Mouse (Mus musculus) midbrain, embryonic 10.5 days (tissue): ENCODE measurements around the gene Mc3r. TPM values are rescaled to one million over a fixed set of nuclear protein-coding genes. Genes with fewer than 3 reads are reported as not detected.
A peak's percentile ranks its signal among the peaks of the same experiment; 100 is the strongest.

Experiments used
- DNase-seq: peaks from one replicate; pipeline ENCODE4 v3.0.0-alpha.2; 2017; ENCODE audit warnings: low spot score
- H3K27ac ChIP-seq: fragments of 300-500 bp; sonication (generic); replicated peaks from 2 replicates; pipeline ENCODE4 v1.5.1; 2016; ENCODE audit warnings: mild to moderate bottlenecking
- H3K27me3 ChIP-seq: fragments of 300-500 bp; sonication (generic); 2 replicates; pipeline ENCODE4 v1.6.1; 2016; ENCODE audit warnings: low read depth, mild to moderate bottlenecking; ENCODE audit not compliant: poor library complexity, severe bottlenecking
- H3K36me3 ChIP-seq: fragments of 300-500 bp; sonication (generic); 2 replicates; pipeline ENCODE4 v1.6.1; 2016; ENCODE audit warnings: mild to moderate bottlenecking, moderate library complexity
- H3K4me1 ChIP-seq: fragments of 300-500 bp; sonication (generic); 2 replicates; pipeline ENCODE4 v1.6.1; 2016
- H3K4me3 ChIP-seq: fragments of 300-500 bp; sonication (generic); 2 replicates; pipeline ENCODE4 v1.5.1; 2016; ENCODE audit warnings: mild to moderate bottlenecking, moderate library complexity
- H3K9me3 ChIP-seq: fragments of 300-500 bp; sonication (generic); replicated peaks from 2 replicates; pipeline ENCODE4 v1.6.1; 2016; ENCODE audit warnings: mild to moderate bottlenecking
- WGBS: fragments of 180-500 bp; shearing (Covaris S2); methylation state at CpG from one replicate; pipeline ENCODE4 v1.1.7; 2016; 5-methylcytosine and 5-hydroxymethylcytosine counted together
- polyA plus RNA-seq: library from polyadenylated mRNA; unstranded; fragments of >200 nt; fragmentation: Nextera tagmentation; extraction: Ambion mirVana; gene quantifications from 2 replicates; pipeline ENCODE4 v1.2.1, GENCODE M21; 2016

Gene Mc3r
- polyA plus RNA-seq, result not detected in 2 replicates

DNA sequence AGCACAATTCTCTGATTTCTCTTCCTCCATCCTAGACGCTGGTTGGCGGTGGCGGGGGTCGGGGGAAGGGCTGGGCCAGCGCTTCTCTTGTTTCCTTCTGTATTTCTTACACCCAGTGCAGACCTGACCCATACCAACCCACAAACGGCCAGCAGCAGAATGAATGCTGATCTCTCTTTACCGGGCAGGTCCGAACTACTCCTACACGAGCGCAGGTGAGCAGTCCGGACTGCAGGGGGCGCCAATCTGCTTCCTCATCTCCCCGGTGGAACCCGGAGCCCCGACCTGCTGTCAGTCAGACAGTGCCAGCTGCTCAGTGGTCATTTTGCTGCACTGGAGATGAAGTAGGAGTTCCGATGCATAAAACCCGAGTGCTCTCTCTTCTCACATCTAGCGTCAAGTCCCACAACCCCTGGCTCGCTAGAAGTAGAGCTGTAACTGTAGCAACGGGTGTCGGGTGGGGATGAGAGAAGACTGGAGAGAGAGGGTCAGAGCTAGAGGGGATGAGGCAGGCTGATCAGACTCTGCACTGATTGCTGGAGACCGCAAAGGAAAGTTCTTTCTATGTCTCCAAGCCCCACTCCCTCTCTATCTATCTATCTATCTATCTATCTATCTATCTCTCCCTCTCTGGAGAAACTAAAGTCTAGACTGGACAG, at the start of gene Mc3r:
TSS of gene Mc3r (plus strand) at position 387 of the 659 bp plus-strand sequence.
- peak within 1 kb of the TSS; percentile 19; the same call in 1 of the 2 replicates for H3K4me3 ChIP-seq
- H3K27me3 ChIP-seq, result peaks cover 15% of the 10 kb centered on the region
- no peaks in the 10 kb centered on the region for H3K36me3 ChIP-seq
- no peak within 1 kb of the TSS for H3K27ac ChIP-seq
- H3K9me3 ChIP-seq, result no peaks in the 10 kb centered on the region
- DNase-seq, result peak; percentile 77
- WGBS, result 10% methylated on average over 22 of the region's 22 CpGs
- 0 out of 2 replicates have a peak, but pooled peaks cover 6% of the 10 kb centered on the region for H3K4me1 ChIP-seq

DNA sequence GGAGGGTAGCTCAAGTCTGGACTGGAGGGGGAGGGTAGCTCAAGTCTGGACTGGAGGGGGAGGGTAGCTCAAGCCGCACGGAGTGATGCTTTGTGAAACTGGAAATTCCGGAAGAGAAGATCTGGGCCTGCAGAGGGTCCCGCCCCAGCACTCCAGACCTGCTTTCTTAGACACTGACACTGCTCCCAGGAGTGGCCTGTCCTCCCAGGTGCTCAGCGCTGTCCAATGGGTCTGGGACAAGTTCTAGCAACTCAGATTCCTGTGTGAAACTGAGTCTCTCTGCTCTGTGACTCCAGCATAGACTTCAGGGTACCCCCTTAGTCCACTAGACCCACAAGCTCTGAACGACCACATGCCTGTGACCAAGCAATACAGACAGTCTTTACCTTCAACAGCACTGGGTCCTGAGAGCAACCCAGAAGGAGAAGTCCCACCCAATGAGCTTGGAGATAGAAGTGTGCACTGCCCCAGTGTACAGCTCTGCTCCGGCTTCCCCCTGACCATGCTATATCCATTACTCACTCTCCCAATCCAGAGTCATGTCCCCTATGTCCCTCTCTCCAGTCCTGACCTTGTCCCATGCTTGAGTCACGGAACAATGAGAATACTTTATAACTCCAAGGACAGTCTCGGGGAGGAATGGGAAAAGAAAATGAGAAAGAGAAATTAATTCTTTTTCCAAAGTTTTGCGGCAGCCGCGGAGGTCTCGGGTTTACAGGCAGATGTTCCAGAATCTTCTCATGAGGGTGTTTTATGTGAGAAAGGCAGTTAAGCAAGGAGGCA, 46.1 kb upstream of the Mc3r start:
- no peak overlapping the region for H3K27ac ChIP-seq
- H3K4me3 ChIP-seq, result no peak overlapping the region
- no peaks in the 10 kb centered on the region for H3K4me1 ChIP-seq
- WGBS, result 91% methylated on average over 13 of the region's 13 CpGs
- DNase-seq, result no peak
- no peaks in the 10 kb centered on the region for H3K9me3 ChIP-seq
- no peaks in the 10 kb centered on the region for H3K36me3 ChIP-seq
- H3K27me3 ChIP-seq, result no peaks in the 10 kb centered on the region

DNA sequence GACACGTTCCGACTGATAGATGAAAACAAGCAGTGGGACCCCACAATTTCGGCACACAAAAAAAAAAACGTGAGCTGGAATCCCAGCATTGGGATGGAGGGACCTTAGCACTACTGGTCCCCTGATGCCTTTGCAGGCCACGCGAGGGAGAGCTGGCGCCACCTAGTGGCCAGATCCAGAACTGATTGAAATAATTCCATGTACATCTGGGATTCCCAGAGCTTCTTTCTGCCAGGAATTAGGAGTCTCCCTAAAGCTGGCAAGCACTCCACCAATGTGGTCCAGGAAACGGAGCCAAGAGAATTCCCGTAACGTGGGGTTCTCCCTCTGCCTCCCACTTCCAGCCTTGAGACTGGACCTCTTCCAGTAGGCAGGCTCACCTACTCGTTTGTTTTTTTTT, 41.3 kb upstream of the Mc3r start:
- no peaks in the 10 kb centered on the region for H3K4me1 ChIP-seq
- no peak overlapping the region for H3K27ac ChIP-seq
- no peaks in the 10 kb centered on the region for H3K9me3 ChIP-seq
- no peaks in the 10 kb centered on the region for H3K36me3 ChIP-seq
- no peak overlapping the region for H3K4me3 ChIP-seq
- 18% methylated on average over 11 of the region's 11 CpGs for WGBS
- no peaks in the 10 kb centered on the region for H3K27me3 ChIP-seq
- peak; percentile 78 for DNase-seq

DNA sequence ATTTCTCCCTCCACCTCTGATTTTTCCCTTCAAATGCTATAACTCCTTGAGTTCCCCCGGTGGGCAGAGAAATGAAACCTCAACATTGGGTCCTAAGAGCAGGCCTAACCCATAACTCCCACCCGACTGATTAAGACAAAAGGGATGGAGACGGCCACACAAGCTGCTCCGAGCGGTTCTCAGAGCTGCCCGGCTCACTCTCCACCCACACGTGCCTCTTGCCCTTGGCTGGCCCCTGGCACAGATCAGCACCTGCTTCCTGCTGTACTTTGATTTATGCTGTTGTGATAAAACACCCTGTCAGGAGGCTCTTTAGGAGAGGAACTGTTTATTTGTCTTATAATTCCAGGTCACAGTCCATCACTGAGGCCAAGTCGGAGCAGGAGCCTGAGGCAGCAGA, 34.8 kb upstream of the Mc3r start:
- H3K36me3 ChIP-seq, result no peaks in the 10 kb centered on the region
- no peaks in the 10 kb centered on the region for H3K27me3 ChIP-seq
- no peak overlapping the region for H3K4me3 ChIP-seq
- H3K4me1 ChIP-seq, result no peaks in the 10 kb centered on the region
- DNase-seq, result no peak
- no peaks in the 10 kb centered on the region for H3K9me3 ChIP-seq
- WGBS, result 82% methylated on average over 8 of the region's 8 CpGs
- no peak overlapping the region for H3K27ac ChIP-seq

DNA sequence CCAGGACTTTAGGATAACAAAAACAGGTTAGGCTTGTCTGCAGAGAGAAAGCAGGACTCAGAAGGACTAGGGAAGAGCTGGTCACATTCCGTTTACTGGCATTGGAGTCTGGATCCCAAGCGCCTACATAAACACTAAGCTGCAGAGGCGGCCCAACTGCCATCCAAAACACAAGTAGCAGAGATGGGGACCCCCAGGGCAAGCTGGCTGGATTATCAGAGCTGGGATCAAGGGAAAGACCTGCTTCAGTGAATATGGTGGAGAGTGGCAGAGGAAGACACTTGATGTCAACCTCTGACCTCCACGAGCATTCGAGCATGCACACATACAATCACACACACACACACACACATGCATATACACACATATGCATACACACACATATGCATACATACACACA, 34.0 kb upstream of the Mc3r start:
- WGBS, result 89% methylated on average over 5 of the region's 5 CpGs
- DNase-seq, result no peak
- Histone ChIP-seq H3K27me3 (no peaks in the 10 kb centered on the region), H3K36me3 (no peaks in the 10 kb centered on the region), H3K4me1 (no peaks in the 10 kb centered on the region), H3K9me3 (no peaks in the 10 kb centered on the region), H3K27ac (no peak overlapping the region), H3K4me3 (no peak overlapping the region)

- no peak overlapping the region for H3K27ac ChIP-seq
- DNase-seq, result peak; percentile 61
- H3K4me1 ChIP-seq, result no peaks in the 10 kb centered on the region
- H3K36me3 ChIP-seq, result no peaks in the 10 kb centered on the region
- WGBS, result 46% methylated on average over 11 of the region's 11 CpGs
- no peak overlapping the region for H3K4me3 ChIP-seq
- H3K27me3 ChIP-seq, result no peaks in the 10 kb centered on the region
- H3K9me3 ChIP-seq, result no peaks in the 10 kb centered on the region
Observed at GRCm38 (mm10) chr2:172215508-172216162, 32.7 kb upstream of the Mc3r start.

- Histone ChIP-seq H3K27me3 (no peaks in the 10 kb centered on the region), H3K4me1 (no peaks in the 10 kb centered on the region), H3K27ac (no peak overlapping the region), H3K4me3 (no peak overlapping the region), H3K36me3 (no peaks in the 10 kb centered on the region), H3K9me3 (no peaks in the 10 kb centered on the region)
- WGBS, result 70% methylated on average over 17 of the region's 17 CpGs
- no peak for DNase-seq
Observed at GRCm38 (mm10) chr2:172216163-172216915, 32.0 kb upstream of the Mc3r start.

DNA sequence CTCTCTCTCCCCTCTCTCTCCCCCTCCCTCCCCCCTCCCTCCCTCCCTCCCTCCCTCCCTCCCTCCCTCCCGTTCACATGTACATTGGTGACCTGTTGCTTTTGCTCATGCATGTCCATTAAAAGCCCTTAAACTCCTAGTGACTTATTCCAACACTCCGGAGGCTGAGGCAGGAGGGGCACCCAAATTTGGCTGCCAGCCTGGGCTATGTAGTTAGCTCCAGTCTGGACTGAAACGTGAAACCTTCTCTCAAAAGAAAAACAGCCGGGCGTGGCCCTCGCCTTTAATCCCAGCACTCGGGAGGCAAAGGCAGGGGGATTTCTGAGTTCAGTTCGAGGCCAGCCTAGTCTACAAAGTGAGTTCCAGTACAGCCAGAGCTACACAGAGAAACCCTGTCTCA, 30.4 kb upstream of the Mc3r start:
- Histone ChIP-seq H3K4me3 (no peak overlapping the region), H3K36me3 (no peaks in the 10 kb centered on the region), H3K9me3 (no peaks in the 10 kb centered on the region), H3K27me3 (peaks cover 11% of the 10 kb centered on the region), H3K27ac (no peak overlapping the region), H3K4me1 (peaks cover 8% of the 10 kb centered on the region)
- no peak for DNase-seq
- 63% methylated on average over 7 of the region's 8 CpGs for WGBS

GRCm38 (mm10) chr2:172219186-172219585, 29.1 kb upstream of the Mc3r start:
- Histone ChIP-seq H3K4me3 (no peak overlapping the region), H3K4me1 (peaks cover 8% of the 10 kb centered on the region), H3K9me3 (no peaks in the 10 kb centered on the region), H3K27ac (no peak overlapping the region), H3K36me3 (no peaks in the 10 kb centered on the region), H3K27me3 (peaks cover 17% of the 10 kb centered on the region)
- 69% methylated on average over 5 of the region's 5 CpGs for WGBS
- no peak for DNase-seq

GRCm38 (mm10) chr2:172221656-172222393, 26.5 kb upstream of the Mc3r start:
- Histone ChIP-seq H3K27ac (no peak overlapping the region), H3K4me3 (no peak overlapping the region), H3K36me3 (no peaks in the 10 kb centered on the region), H3K9me3 (no peaks in the 10 kb centered on the region), H3K27me3 (peaks cover 17% of the 10 kb centered on the region), H3K4me1 (peaks cover 8% of the 10 kb centered on the region)
- 8% methylated on average over 16 of the region's 16 CpGs for WGBS
- peak; percentile 77 for DNase-seq

DNA sequence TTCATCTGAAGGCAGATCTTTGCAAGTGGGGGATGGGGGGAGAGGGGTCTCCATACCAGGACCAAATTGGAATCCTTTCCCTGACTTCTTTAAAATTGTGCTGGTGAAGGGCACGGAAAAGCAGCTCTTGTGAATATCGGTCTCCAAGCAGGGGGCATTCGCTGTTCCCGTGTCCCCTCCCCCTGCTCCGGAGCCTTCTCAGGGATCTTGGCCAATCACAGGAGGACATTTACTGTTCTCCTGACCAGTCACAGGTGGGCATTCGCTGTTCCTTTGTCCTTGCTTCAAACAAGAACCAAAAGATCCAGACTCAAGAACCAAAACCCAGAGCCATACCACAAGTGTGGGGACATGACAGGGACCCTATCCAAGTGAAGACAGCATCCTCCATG, 25.9 kb upstream of the Mc3r start:
- H3K4me3 ChIP-seq, result no peak overlapping the region
- 19% methylated on average over 6 of the region's 6 CpGs for WGBS
- H3K27ac ChIP-seq, result no peak overlapping the region
- peaks cover 8% of the 10 kb centered on the region for H3K4me1 ChIP-seq
- H3K9me3 ChIP-seq, result no peaks in the 10 kb centered on the region
- DNase-seq, result no peak
- peaks cover 17% of the 10 kb centered on the region for H3K27me3 ChIP-seq
- H3K36me3 ChIP-seq, result no peaks in the 10 kb centered on the region

DNA sequence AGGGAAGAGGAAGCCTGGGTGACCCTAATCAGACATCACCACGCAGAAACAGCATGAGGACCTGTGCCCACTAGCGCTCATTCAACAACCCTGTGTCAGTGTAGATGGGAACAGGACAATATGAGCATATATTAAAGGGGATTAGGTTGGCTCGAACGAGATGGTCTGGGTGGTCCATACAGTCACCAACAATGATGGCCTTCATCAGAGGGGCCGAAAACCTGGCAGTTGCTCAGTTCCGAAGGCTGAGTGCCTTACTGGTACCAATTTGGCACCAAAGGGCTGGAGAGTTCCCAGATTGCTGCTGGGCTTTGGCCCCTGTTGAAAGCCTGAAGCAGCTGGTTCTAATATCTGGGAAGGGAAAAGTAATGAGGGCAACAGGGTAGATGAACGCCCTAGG, 25.4 kb upstream of the Mc3r start:
- H3K27me3 ChIP-seq, result peaks cover 17% of the 10 kb centered on the region
- H3K4me1 ChIP-seq, result peaks cover 8% of the 10 kb centered on the region
- WGBS, result 78% methylated on average over 7 of the region's 7 CpGs

More for the DNA sequence above, 25.4 kb upstream of the Mc3r start:
- H3K4me3 ChIP-seq, result no peak overlapping the region
- H3K27ac ChIP-seq, result no peak overlapping the region
- H3K9me3 ChIP-seq, result no peaks in the 10 kb centered on the region
- H3K36me3 ChIP-seq, result no peaks in the 10 kb centered on the region
- no peak for DNase-seq
